Mouse (Mus musculus) retina, postnatal 7 days (tissue): Measurements from ENCODE around the gene Elf3.
"Not testable (repeated sequence)": the region's sequence is repeated elsewhere in the genome, so short reads cannot be mapped to it uniquely, and the experiment has no call there.

Source experiments
- DNase-seq: peaks from one replicate; pipeline ENCODE4 v3.0.0-alpha.2; 2012; ENCODE audit warnings: low read depth, low spot score

Gene Elf3

DNA sequence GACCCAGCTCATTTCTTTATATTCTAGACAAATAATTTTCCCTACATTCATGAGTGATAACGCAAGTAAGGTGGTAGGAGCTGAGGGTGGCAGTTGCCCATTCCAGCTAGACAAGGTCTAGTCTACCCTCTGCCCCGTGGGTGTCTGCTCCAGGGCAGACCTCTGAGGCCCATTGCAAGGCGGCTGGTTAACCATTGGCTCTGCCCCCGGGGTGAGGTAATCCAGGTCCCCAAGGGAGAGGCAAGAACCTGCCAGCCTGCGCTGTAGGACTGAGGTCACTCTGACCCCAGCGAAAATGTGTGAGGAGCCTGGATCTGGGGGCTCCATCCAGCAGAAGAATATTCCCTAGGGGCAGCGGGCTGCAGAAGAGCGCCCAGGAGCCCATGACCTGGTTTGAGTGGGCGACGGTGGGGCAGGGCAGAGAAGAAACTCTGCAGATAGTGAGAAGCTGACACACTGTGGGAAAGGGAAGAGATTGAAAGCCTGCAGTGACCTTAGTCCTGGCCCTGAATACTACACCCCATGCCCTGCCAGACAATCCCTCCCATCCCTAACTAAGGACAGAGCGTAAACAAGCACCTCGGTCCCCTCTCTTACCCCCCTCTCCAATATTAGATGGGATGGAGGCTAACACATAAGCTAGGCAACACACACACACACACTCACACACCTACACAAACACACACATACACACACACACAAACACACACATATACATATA lies 21.1 kb downstream of the Elf3 start:
- no peak for DNase-seq

DNA sequence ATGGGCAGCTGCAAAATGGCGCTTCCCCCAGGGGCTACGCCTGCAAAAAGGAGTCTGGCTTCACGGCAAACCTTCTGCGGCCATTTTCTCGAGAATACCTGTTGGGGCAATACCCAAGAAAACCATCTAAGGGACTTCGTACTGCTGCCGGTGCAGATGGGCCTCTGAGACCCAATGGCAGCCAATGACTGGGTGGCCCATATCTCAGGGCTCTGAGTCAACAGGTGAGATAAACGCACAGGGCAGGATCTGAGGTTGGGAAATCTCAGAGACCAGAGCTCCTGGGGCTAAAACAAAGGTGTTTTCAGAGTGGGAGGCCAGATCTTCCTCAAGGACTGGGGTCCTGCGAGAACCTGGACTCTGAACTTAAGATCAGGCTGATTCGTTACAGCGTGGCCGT lies 23.6 kb downstream of the Elf3 start:
- no peak for DNase-seq

DNA sequence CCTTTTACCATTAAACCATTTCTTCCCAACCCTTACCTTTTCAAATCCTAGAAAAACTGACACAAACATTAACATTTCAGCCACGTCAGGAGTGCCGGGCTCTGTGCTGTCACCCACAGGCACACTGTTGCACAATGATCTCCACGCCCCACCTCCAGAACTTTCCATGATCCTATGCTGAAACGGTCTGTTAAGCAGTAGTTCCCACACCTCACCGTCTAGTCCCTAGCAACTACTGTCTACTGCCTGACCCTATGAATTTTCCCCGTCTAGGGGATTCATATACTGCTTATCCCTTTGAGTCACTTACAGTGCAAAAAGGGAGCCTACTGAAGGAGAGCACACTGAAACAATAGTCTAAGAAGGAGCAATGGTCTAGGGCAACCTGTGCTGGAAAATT lies 24.4 kb downstream of the Elf3 start:
- DNase-seq: no peak

DNA sequence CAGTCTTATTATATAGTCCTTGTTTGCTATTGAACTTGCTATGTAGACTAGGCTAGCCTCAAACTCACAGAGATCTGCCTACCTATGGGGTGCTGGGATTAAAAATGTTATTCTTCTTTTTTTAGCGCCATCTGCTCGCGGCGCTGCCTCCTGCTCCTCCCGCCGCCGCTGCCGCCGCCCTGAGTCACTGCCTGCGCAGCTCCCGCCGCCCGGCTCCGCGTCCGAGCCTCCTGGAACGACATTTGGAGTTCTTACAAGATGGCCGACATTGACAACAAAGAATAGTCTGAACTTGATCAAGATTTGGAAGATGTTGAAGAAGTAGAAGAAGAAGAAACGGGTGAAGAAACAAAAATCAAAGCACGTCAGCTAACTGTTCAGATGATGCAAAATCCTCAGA lies 26.5 kb downstream of the Elf3 start:
- DNase-seq: not testable (repeated sequence)

DNA sequence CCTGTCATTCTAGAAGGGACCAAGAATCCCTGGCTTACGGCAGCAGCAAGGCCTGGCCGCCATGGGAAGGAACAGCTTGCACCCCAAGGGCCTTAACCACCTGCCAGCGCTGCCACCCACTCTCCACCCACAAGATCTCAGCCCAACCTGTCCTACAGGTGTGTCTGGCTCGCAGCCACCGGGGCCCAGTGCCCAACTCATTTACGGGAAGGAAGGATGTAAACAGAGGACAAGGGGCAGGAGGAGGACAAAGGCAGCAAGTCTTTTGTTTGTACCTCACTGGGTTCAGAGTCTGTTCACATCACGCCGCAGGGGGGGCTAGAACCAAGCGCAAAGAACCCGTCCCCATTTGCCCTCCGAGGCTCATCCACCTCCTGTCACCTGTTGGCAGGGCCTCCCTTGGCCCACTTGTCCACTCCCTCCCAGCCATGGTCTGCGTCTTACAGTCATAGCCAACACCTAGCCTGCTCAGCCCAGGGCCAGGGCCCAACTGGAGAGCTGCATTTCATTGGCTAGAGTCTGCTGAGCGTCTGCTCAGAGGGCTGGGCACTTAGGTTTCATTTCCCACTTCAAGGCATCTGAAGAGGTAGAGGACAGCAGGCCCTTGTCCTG lies 30.9 kb downstream of the Elf3 start:
- DNase-seq: no peak

DNA sequence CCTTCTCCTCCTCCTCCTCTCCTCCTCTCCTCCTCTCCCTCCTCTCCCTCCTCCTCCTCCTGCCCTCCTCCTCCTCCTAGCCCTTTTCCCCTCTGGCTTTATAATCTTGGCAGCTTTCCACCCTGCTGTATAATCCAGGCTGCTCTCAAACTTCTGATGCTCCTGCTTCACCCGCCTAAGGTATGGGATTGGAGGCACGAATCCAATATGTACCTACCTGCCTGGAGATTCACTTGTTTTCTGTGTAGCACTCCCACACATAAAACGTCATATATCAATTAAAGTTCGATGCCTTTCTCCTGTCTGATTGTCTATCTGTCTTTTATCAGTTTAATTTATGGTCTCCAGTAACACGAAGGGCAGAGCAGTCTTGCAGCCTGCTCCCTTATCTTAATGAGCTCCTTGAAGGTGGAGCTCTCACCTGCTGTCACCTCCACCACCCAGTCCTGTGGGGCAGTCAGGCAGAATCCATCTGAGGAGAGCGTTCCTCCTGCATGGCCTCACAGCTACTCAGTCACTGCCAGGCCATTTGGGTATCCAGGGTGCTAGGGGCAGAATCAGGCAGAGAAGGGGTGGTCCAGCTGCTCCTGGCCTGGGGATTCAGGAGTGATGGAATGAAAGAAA lies 33.3 kb downstream of the Elf3 start:
- no peak for DNase-seq

DNA sequence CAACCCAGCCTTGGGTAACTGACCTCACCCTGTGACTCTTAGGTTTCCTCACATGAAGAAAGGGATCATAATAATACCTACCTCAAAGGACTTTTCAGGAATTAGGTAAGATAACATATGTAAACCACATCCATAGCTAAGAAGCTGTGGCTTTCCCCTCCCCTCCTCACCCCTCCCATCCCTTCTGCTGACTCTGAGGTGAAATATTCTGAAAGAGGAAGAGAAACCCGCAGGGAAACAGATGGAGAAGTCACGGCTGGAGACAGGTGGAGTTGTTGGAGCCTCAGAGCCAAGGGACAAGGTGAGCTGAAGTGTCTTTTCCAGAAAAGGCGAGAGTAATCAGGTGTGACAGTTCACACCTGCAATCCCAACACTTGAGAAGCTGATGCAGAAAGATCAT lies 34.2 kb downstream of the Elf3 start:
- no peak for DNase-seq

DNA sequence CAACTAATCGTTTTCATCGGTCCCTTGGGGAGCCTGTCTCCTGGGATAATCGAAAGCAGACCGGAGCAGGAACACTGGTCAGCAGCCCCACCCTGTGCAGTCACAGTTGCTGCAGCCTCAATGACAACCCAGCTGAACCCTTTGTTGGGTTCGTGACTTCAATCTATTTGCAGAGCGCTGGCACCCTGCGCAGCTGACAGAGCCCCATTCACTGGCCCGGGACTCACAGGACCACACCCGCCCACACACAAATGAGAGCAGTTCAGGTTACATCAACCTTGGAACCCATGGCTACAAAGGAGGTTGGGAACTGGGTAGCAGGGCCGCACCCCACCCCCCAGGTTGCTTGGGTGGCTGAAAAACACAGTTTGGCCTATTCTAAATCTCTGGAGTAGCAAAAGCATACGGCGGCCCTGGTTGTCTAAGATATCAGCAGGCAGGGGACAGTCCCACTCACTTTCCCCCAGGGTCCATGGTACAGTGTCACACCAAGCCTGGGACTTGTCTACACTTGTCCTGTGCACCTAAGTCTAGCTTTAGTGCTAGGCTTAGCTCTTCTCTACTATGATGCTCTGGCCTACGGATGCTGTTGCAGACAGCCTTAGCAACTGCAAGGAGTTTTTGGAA lies 40.6 kb downstream of the Elf3 start:
- no peak for DNase-seq

DNA sequence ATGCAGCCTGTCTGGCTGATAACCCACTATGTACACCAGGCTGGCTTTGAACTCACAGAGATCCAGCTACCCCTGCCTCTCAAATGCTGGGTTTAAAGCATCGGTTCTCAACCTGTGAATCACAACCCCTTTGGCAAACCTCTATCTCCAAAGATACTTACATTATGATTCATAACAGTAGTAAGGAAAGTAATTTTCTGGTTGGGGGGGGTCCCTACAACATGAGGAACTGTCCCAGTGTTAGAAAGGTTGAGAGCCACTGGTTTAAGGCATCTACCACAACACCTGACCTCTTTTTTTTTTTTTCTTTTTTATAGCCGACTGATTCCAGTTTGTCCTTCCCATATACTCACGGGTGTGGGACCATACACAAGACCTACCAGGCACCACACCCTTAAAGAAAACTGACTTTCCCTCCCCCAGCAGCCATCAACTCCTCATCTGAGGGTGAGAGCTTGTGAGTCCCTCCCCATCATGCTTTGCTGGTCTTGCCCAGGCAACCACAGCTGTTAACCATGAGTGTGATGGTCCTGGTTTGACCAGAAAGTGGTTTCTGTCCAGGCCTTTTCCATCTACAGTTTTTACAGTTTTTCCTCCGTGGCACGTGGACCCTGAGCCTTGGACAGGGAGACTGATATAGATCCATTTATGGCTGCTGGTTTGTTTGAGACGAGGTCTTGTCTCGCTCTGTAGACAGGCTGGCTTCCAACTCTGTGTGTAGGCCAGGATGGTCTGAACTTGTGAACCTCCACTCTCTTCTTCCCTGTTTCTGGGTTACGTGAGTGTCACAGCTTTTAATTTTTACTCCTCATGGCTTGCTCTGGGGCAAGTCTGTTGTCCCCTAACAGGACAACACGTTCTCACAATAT lies 44.4 kb downstream of the Elf3 start:
- DNase-seq: no peak

DNA sequence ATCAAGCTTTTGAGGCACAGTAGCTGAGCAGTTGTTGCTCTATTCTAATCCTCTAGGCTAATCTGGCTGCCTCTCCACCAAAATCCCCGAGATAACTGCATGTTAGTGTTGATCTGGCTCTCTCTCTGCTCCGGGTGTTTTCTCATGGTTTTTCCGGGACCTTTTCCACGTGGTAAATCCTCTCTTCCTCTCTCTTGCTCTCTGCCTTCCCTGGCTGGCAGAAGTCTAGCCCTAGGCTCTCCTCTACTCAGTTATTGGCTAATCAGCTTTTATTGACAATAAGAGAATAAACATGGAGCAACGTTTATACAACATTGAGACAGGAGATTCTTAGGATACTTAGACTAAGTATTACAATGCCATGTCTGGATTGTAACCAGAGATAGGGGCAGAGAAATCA lies 47.9 kb downstream of the Elf3 start:
- no peak for DNase-seq

DNA sequence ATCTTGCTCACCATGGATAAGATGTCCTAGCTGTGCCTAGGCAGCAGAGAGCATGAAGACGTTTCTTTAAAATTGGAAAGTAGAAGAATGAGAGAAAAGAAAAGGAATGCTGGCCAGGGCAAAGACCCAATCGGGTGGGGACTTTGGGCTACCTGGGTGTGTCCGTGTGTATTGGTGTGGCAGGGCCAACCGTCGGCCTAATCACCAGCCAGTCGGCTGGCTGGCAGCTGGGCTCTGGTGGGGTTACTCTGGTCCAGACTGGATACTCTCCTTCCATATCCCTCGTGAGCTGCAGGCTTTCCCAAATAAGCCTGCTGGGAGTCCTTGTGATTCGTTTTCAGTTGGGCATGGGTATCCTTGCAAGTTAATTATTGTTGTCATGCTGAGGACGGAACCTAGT lies 49.7 kb downstream of the Elf3 start:
- no peak for DNase-seq

DNA sequence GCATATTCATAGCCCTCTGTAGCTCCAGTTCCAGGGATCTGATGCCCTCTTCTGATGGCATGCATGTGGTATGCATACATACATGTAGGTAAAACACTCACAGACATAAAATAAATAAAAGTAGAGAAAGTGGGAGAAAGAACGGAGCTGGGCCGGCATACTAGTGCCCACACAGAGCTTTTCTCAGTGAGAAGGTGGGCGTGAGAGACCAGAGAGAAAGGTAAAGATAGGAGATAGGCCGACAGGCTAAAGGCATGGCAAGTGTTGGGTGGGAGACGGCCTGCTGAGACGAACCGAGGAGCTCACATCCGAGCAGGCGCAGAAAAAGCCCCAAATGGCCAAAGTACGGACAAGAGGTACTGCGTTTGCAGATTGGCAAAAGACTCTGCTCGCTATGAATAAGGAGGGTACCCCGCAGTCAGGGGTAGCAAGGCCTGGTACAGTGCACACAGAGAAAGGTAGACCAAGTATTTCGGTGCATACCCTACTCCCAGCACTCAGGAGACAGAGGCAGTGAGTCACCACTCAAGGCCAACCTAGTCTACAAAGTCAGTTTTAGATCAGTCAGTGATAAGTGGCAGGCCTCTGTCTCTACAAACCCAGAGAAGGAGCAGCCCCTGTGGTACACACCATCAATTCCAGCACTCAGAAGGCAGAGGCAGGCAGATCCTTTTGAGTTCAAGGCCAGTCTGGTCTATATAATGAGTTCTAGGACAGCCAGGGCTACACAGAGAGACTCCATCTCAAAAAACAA lies 51.6 kb downstream of the Elf3 start:
- no peak for DNase-seq

DNA sequence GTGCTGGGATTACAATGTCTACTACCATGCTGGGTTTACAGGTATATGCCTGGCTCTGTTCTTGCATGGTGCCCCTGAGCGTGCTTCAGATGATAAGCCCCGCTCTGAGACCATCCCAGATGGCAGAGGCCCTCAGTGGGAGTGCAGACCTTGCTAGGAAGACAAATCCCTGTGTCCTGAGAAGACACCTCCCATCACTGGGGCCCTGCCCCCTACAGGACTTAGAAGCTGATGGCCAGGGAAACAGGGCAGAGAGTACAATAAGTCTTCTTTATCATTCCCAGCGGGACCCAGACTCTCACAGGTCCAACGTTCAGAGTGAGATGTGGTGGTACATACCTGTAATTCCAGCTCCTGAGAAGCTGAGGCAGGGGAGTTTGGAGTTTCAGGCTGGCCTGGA lies 53.1 kb downstream of the Elf3 start:
- no peak for DNase-seq

DNA sequence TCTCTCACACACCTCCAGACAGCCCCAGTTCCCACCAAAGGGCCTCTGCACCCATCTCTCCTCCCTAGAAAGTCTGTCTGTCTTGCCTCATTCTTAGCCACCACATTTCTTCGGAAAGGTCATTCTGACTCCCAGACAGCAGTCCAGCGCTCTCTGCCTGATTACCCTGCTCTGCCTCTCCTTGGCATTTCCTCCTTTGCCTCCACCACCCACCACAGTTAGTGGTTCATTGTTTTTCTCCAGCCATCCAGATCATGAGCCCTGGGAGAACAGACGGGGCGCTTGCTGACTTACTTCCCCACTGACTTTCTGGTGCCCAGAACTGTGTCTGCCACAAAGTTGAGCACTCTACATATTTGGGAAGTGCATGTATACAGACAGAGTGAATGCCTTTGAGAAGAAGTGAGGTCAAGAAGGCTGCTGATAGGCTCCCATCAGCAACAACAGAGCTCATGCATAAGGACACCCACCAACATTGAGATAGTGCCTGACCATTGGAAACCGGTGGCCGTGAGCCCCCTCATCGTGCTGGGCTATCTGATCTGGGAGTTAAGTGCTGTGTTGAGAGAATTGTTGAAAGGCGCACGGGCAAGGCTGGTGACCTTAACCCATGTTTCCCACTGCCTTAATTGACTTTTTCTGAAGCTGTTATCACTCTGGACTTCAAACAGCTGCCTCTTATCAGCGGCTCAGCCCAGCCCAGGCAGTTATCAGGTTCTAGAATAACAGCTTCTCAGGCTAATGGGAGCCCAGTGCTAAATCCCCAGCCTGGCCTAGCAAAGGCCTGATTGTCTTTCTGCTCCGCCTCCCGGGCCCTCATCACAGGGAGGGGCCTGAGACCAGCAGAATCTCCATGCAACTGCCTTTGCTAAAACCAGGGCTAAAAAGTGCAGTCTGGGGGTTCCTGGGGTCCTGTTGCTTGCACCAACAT lies 53.9 kb downstream of the Elf3 start:
- DNase-seq: no peak
